Mouse (Mus musculus) embryonic facial prominence, embryonic 15.5 days (tissue): ENCODE results near the gene Slc2a8. TPM values are rescaled to one million over a fixed set of nuclear protein-coding genes. Genes with fewer than 3 reads are reported as not detected.

Experiments used
- ATAC-seq: fragments of 200-750 bp; cut with Nextera tagmentation; 2 replicates; pipeline ENCODE4 v1.8.0; 2017; ENCODE audit warnings: low read depth, moderate TSS enrichment; ENCODE audit not compliant: insufficient number of reproducible peaks, low FRiP score, low TSS enrichment
- H3K27ac ChIP-seq: fragments of 300-500 bp; sonication (generic); replicated peaks from 2 replicates; pipeline ENCODE4 v1.5.1; 2015; ENCODE audit warnings: mild to moderate bottlenecking, inconsistent platforms
- H3K27me3 ChIP-seq: fragments of 300-500 bp; sonication (generic); 2 replicates; pipeline ENCODE4 v1.6.1; 2015; ENCODE audit warnings: inconsistent platforms
- H3K36me3 ChIP-seq: fragments of 300-500 bp; sonication (generic); 2 replicates; pipeline ENCODE4 v1.6.1; 2015; ENCODE audit warnings: mild to moderate bottlenecking, inconsistent platforms
- H3K4me1 ChIP-seq: fragments of 300-500 bp; sonication (generic); 2 replicates; pipeline ENCODE4 v1.6.1; 2015; ENCODE audit warnings: inconsistent platforms
- H3K4me2 ChIP-seq: fragments of 300-500 bp; sonication (generic); replicated peaks from 2 replicates; pipeline ENCODE4 v1.6.1; 2015; ENCODE audit warnings: mild to moderate bottlenecking, inconsistent platforms
- H3K4me3 ChIP-seq: fragments of 300-500 bp; sonication (generic); replicated peaks from 2 replicates; pipeline ENCODE4 v1.5.1; 2015; ENCODE audit warnings: mild to moderate bottlenecking, inconsistent platforms
- H3K9ac ChIP-seq: fragments of 300-500 bp; sonication (generic); 2 replicates; pipeline ENCODE4 v1.6.1; 2015; ENCODE audit warnings: inconsistent platforms
- H3K9me3 ChIP-seq: fragments of 300-500 bp; sonication (generic); replicated peaks from 2 replicates; pipeline ENCODE4 v1.6.1; 2016; ENCODE audit warnings: inconsistent platforms
- WGBS: fragments of 180-500 bp; shearing (Covaris S2); methylation state at CpG from one replicate; pipeline ENCODE4 v1.1.7; 2015; 5-methylcytosine and 5-hydroxymethylcytosine counted together
- polyA plus RNA-seq: library from polyadenylated mRNA; unstranded; fragments of >200 nt; fragmentation: Nextera tagmentation; extraction: Ambion mirVana; gene quantifications from 2 replicates; pipeline ENCODE4 v1.2.1, GENCODE M21; 2015

Gene Slc2a8
- polyA plus RNA-seq, 1 experiment from 2014 or later = 25.2 TPM

- H3K27ac ChIP-seq = no peak overlapping the region
- peaks cover 41% of the 10 kb centered on the region for H3K36me3 ChIP-seq
- H3K4me3 ChIP-seq = no peak overlapping the region
- H3K4me1 ChIP-seq = no peaks in the 10 kb centered on the region
- no peak overlapping the region for H3K4me2 ChIP-seq
- ATAC-seq = no peak
- H3K9ac ChIP-seq = no peak overlapping the region
- H3K9me3 ChIP-seq = no peaks in the 10 kb centered on the region
- no peaks in the 10 kb centered on the region for H3K27me3 ChIP-seq
- WGBS = 86% methylated on average over 19 of the region's 19 CpGs
These were observed 52.7 kb downstream of the Slc2a8 start for GRCm38 (mm10) chr2:32928947-32929829.

DNA sequence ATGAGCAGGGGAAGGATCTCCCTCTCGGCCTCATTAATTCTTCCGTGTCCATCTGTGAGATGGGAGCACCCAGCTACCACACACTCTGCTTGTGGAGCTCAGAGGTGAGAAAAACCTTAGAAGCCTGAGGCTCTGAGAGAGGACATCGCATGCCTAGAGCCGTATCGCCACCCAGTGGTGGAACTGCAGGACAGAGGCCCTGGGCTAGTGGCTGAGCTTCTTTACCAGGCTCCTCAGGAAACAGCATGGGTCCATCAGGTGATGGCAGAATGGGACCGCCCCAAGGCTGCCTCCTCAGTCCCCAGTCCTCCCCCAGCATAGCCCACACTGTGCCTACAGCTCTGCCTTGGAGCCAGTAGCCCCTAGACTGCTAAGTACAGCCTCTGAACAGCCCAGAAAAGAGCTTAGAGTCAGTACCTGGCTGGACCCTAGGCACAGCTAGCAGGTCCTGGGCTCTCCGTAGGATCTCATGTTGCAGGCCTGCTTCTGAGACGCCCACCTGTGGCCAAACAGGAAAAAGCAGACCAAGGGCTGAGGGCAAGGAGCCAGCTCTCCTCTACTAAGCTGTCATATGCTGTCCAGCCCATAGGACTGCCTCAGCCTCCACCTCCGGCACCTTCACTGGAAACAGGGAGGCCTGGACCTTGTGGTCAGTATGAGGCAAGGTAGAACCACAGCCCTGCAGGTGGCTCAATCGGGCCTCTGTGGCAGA, 53.5 kb downstream of the Slc2a8 start:
- 0 out of 2 replicates have a peak, but pooled peaks have one; percentile 36 for ATAC-seq
- Histone ChIP-seq H3K36me3 (peaks cover 44% of the 10 kb centered on the region), H3K9ac (no peak overlapping the region), H3K27me3 (no peaks in the 10 kb centered on the region), H3K4me1 (no peaks in the 10 kb centered on the region), H3K9me3 (no peaks in the 10 kb centered on the region), H3K4me2 (no peak overlapping the region), H3K4me3 (no peak overlapping the region), H3K27ac (no peak overlapping the region)
- WGBS = 31% methylated on average over 10 of the region's 10 CpGs

DNA sequence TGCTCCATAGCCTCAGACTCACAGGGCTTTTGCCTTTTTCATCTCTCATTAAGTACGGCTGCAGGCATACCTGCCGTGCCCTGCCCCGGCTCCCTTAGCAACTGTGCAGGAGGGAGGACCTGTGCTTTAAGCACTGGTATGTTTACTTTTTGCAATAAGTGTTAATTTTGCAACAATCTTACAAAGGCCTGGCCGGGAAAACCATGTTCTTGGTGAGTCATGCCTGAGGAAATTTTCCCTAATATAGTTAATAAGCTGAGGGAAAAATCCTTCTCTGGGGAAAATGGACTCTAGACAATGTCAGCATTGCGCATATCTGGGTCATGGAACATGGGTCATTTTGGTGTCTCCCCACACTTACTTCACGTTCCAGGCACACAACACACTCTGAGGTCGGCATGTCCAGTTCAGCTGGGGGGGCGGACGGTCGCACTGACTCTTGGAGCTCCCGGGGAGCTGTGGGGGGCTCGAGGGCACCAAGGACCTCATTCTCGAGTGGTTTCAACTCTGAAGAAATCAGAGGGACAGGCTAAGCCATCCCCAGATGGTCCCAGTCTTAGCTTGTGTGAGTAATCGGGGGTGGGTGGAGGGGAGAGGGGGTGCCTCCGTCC, 54.2 kb downstream of the Slc2a8 start:
- Histone ChIP-seq H3K9me3 (no peaks in the 10 kb centered on the region), H3K27me3 (no peaks in the 10 kb centered on the region), H3K4me2 (no peak overlapping the region), H3K4me1 (no peaks in the 10 kb centered on the region), H3K4me3 (no peak overlapping the region), H3K36me3 (peaks cover 46% of the 10 kb centered on the region), H3K27ac (0 out of 2 replicates have a peak overlapping the region, but pooled peaks have one; percentile 19), H3K9ac (no peak overlapping the region)
- WGBS = 64% methylated on average over 15 of the region's 15 CpGs
- ATAC-seq = no peak

- peaks cover 57% of the 10 kb centered on the region for H3K36me3 ChIP-seq
These were observed 55.4 kb downstream of the Slc2a8 start for GRCm38 (mm10) chr2:32926330-32927075.

DNA sequence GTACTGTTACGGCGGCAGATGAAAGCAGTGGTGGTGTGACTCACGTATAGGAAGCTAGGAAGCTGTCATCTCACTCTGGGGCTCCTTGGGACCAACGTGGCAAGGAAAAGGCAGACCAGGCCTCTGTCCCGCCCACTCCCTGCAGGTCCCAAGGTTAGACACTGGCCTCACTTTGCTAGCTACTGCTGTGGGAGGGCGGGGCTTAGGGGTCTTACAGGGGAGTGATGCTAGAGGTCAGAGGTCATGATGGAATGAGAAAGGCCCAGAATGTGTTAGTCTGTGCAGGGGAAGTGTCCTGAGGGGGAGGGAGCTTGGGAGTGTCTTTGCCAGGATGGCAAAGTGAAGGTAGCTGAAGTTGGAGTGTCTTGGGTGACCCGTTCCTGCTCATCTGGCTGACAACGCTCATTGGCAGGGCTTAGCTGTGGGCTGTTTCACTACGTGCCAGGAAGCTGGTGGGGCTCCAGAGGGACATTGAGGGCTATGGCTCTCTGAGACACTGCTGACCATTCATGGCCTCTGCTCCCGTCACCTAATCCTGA, 57.5 kb downstream of the Slc2a8 start:
- no peak for ATAC-seq

More at GRCm38 (mm10) chr2:32926330-32927075, 55.4 kb downstream of the Slc2a8 start:
- Histone ChIP-seq H3K27ac (no peak overlapping the region), H3K27me3 (no peaks in the 10 kb centered on the region), H3K4me2 (no peak overlapping the region), H3K4me3 (no peak overlapping the region), H3K4me1 (no peaks in the 10 kb centered on the region), H3K9ac (no peak overlapping the region), H3K9me3 (no peaks in the 10 kb centered on the region)
- no peak for ATAC-seq
- WGBS = 91% methylated on average over 12 of the region's 12 CpGs

GRCm38 (mm10) chr2:32923551-32924250, 58.2 kb downstream of the Slc2a8 start:
- Histone ChIP-seq H3K36me3 (peaks cover 85% of the 10 kb centered on the region), H3K27ac (no peak overlapping the region), H3K9ac (no peak overlapping the region), H3K4me3 (no peak overlapping the region), H3K4me2 (no peak overlapping the region), H3K27me3 (no peaks in the 10 kb centered on the region), H3K9me3 (no peaks in the 10 kb centered on the region), H3K4me1 (no peaks in the 10 kb centered on the region)
- WGBS = 93% methylated on average over 24 of the region's 24 CpGs
- ATAC-seq = no peak

More for the DNA sequence above, 57.5 kb downstream of the Slc2a8 start:
- H3K4me3 ChIP-seq = no peak overlapping the region
- no peak overlapping the region for H3K4me2 ChIP-seq
- H3K4me1 ChIP-seq = no peaks in the 10 kb centered on the region
- no peaks in the 10 kb centered on the region for H3K27me3 ChIP-seq
- no peak overlapping the region for H3K27ac ChIP-seq
- H3K9ac ChIP-seq = no peak overlapping the region
- H3K9me3 ChIP-seq = no peaks in the 10 kb centered on the region
- 68% methylated on average over 10 of the region's 10 CpGs for WGBS
- H3K36me3 ChIP-seq = peaks cover 78% of the 10 kb centered on the region

Other genes with a start within 250 kb of the Slc2a8 start
- 0.32 and 0.42 TPM in 2 replicates for gene 6330409D20Rik, start 241.1 kb downstream of the Slc2a8 start, polyA plus RNA-seq
- gene Tor2a, start 224.8 kb downstream of the Slc2a8 start, polyA plus RNA-seq = 69.0 and 71.3 TPM in 2 replicates
- 0.87 and 1.6 TPM in 2 replicates for gene Ttc16, start 206.4 kb downstream of the Slc2a8 start, polyA plus RNA-seq
- 6.7 and 7.0 TPM in 2 replicates for gene Ptrh1, start 206.3 kb downstream of the Slc2a8 start, polyA plus RNA-seq
- 2.1 and 3.4 TPM in 2 replicates for gene Cfap157, start 197.7 kb downstream of the Slc2a8 start, polyA plus RNA-seq
- gene Stxbp1, start 134.8 kb downstream of the Slc2a8 start, polyA plus RNA-seq = 21.5 and 22.3 TPM in 2 replicates
- gene Fam129b, start 106.0 kb downstream of the Slc2a8 start, polyA plus RNA-seq = 103 and 111 TPM in 2 replicates
- gene Rpl12, start 20.5 kb downstream of the Slc2a8 start, polyA plus RNA-seq = 141 and 176 TPM in 2 replicates
- 13.1 and 15.3 TPM in 2 replicates for gene Lrsam1, start 20.5 kb downstream of the Slc2a8 start, polyA plus RNA-seq
- gene Garnl3, start 149.6 kb upstream of the Slc2a8 start, polyA plus RNA-seq = 8.8 and 10.7 TPM in 2 replicates
- gene Angptl2, start 234.0 kb upstream of the Slc2a8 start, polyA plus RNA-seq = 59.2 and 62.1 TPM in 2 replicates